Mouse (Mus musculus): ENCODE data around the gene P3h3.
A peak's percentile ranks its signal among the peaks of the same experiment; 100 is the strongest.

Gene P3h3

DNA sequence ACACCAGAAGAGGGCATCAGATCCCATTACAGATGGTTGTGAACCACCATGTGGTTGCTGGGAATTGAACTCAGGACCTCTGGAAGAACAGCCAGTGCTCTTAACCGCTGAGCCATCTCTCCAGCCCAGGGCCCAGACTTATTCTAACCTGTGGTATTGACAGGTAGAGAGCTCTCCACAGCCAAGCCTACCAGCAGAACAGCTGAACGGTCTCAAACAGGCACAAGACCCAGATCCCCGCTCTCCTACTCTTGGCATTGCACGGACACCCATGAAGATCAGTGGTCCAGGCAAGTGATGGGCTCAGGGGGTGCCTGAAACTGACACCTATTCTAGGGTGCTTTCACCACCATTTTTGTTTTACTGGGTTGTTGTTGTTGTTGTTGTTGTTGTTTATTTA, 26.4 kb downstream of the P3h3 start:
- peak in 1 of 2 experiments; percentile 60 for DNase-seq (ENCODE audit: low spot score in 2 of 2)

DNA sequence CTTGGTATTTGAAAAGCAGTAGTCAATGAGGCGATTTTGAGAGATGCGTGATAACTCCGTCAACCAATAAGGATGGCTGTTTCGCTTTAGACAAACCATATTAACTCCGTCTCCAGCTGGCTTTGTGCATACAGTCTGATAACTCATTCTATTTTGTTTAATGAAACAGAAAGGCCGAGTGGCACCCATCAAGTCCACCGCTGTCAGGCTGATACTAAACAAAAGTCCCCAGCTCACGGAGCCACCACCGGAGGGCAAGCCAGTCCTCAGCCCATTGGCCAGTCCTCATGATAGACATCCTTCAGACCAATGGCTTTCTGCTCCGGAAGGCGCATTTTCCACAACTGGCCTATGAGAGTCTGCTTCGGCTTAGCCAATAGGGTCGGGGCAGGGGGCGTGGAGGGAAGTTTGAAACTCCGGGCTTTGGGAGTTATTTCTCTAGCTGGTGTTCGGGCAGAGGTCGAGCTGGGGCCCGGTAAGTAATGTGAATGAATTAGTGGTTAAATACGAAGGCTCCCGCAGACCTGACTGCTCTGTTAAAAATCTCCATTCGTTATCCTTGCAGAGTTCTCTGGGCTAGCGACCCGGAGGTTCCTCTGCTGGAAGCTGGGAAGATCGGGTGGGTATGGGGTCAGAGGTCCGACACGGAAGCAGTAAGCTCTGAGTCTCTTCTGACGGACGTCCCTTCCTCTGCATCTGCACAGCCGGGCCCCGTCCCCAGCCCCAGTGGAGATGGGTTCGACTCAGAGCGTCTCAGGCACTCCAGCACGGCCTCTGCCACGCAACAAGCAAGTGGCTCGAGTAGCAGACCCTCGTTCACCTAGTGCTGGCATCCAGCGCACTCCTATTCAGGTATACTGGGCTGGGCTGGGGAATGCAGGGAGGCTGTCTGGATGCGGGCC, 27.5 kb downstream of the P3h3 start:
- DNase-seq (ENCODE audit: low spot score in 2 of 2) = peak; percentile 93 to 94

DNA sequence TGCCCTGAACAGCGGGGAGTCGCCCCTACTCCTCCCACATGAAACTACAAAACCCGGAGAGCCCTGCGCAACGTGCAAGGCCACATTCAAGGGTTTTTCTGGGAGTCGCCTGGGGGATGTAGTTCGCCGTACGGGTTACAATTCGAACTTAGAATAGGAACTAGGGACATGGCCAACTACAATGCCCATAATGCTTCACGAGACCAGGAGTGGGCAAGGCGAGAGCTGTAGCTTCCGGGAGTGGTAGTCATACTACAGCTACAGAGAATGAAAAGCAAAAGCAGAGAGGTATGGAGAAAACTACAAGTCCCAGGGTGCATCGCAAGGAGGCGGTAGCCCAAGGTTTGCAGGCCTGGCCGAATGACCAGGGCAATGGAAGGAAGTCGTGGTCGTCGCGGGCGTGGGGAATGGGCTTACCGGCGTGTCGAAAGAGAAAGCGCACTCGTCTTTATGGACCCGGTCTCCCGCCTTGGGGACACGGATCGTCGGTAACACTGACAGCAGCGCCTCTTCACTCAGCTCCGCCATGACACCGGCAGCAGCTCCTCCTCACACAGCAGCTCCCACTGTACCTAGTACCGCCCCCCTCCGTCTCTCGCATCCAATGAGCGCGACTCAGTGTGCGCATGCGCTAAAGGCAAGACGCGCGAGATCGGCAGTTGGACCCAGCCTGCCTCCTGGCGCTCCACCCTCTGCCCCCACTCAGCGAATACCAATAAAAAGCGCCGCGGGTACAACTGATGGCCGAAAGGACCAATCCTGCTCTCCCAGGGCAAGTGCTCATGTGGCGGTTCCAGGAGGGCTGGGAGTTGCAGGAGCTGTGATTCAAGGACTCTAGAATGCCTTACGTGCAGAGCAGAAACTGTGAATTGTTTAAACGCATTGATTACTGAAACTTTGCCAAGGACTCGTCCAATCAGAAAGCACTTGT, 28.4 kb downstream of the P3h3 start, which contains the start of the genes Usp5 and Cdca3:
TSS of gene Usp5 (minus strand) at position 617 of the 931 bp plus-strand sequence.
TSS of gene Cdca3 (plus strand) at position 680 of the 931 bp plus-strand sequence.
- DNase-seq (ENCODE audit: low spot score in 2 of 2) = peak; percentile 98

DNA sequence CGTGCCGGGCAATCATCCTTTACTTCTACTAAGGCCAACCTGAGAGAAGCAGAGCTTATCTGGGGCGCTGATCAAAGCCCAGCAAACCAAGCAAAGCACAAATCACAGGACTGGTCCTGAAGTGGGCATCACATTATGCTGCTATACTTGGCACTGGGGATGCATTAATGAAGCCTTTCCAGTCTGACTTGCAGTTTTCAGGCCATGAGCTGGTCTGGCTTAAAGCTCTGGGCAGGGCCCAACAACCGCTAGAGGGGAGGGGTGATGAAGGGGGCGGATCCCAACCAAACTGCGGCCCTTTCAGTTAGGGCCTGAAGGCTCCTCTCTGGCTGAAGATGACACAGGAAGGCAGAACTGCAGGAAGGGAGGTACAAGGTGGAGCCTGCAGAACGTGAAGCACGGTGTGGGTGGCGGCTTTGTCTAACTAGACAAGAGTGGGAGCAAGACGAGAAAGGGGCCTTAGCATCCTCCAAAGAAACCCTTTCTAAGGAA, 29.4 kb downstream of the P3h3 start:
- peak; percentile 49 to 67 for DNase-seq (ENCODE audit: low spot score in 2 of 2)

DNA sequence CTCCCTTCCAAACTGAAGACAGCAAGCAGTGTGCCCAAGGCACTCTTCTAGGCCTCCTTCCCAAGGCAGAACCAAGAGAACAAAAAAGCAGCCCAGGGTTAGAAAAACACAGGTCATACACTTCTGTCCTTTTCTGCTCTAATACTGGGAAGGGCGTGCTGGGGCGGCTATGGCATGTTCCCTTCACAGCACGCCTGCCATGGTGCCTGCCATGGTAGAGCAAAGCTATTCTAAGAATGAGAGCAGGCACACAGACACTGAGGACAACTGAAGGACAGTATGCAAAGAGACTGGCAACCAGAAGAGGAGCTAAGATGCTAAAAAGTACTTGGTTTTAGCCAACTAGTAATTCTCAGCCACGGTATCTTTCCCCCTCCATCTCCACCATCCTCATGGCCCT, 35.5 kb downstream of the P3h3 start:
- no peak for DNase-seq (ENCODE audit: low spot score in 2 of 2)

DNA sequence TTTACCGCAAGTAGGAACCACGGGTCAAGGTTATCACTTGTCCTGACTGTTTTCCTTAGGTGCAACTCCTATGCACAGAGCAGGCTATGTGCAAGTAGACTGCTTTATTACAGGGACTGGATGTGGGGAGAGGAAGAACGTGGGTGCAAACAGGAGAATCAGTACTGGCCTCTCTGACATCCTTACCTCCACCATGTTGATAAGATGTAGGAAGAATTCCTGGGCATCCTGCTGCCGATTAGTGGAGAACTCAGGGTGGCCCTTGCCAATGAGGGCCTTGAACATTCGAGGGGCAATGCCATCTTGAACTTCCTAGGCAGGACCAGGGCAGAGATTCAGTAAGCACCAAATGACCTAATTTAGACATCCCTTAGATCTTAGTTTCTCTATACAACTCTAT, 36.7 kb downstream of the P3h3 start:
- no peak for DNase-seq (ENCODE audit: low spot score in 2 of 2)

DNA sequence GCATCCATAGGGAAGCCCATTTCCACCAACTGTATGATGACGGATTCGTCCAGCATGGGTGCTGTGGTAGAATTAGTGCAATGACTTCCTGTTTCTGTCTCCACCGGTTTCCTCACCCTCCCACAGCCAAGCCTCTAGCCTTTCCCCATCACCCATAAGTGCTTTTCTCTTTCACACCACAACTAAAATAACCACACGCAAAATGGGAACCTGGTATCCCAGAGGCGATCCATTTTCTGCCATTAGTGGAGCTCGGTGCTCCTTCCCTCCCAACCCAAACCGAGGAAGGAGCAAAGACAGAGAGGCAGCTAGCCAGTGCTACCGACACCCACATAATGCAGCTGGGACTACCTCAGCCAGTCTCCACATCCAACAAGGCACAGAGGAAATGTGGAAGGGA, 39.6 kb downstream of the P3h3 start:
- DNase-seq (ENCODE audit: low spot score in 2 of 2) = peak; percentile 16 to 62

DNA sequence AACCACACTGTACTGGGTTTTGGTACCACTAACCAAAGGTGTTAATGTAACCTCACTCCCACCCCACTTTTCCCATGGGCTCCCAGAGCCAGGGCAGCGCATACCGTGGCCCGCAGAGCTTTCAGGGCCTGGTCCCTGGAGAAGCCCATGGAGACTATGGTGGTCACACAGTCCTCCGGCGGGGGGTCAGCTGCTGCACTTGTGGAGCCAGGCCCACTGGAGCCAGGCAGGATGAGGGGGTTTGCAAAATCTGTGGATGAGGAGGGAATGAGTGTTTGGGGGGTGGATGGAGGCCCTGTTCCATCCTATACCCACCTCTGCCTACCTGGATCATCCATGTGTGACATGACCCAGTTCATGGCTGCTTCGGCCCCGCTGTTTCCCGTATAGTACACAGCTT, 40.0 kb downstream of the P3h3 start:
- peak; percentile 14 to 62 for DNase-seq (ENCODE audit: low spot score in 2 of 2)

DNA sequence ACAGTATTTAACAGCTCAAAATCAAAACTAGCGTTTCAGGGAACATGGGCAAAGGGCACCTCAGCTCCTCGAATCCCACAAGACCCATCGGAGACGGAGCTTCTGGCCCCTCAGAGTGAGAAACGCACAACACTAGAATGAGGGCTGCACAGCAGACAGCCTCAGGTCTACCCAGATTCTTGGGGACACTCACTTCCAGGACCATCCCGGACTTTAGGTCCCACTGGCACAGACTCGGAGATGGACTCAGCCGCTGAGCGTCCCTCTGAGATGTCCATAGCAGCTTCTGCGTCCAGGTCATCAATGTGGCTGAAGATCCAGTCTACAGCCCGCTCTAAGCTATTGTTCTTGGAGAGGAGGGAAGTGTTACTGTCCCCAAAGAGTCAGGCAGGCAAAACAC, 40.4 kb downstream of the P3h3 start:
- DNase-seq (ENCODE audit: low spot score in 2 of 2) = peak in 1 of 2 experiments; percentile 56

DNA sequence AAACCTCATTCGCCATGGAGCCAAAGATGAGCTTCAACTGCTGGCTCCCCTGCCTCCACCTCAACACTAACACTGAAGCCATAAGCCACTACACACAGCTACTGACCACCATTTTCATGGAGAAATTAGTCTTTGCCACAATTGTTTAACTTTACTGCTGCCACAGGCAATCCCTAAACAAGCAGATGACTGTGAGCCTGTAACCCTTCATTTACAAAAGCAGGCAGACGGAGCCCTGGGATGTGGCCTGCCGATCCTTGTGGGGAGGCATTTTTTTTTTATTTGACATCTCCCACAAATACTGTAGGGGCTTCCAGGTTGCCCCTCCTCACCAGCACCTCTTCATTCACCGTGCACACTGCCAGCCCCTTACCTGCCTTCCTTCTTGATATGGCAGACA, 40.9 kb downstream of the P3h3 start:
- DNase-seq (ENCODE audit: low spot score in 2 of 2) = no peak

DNA sequence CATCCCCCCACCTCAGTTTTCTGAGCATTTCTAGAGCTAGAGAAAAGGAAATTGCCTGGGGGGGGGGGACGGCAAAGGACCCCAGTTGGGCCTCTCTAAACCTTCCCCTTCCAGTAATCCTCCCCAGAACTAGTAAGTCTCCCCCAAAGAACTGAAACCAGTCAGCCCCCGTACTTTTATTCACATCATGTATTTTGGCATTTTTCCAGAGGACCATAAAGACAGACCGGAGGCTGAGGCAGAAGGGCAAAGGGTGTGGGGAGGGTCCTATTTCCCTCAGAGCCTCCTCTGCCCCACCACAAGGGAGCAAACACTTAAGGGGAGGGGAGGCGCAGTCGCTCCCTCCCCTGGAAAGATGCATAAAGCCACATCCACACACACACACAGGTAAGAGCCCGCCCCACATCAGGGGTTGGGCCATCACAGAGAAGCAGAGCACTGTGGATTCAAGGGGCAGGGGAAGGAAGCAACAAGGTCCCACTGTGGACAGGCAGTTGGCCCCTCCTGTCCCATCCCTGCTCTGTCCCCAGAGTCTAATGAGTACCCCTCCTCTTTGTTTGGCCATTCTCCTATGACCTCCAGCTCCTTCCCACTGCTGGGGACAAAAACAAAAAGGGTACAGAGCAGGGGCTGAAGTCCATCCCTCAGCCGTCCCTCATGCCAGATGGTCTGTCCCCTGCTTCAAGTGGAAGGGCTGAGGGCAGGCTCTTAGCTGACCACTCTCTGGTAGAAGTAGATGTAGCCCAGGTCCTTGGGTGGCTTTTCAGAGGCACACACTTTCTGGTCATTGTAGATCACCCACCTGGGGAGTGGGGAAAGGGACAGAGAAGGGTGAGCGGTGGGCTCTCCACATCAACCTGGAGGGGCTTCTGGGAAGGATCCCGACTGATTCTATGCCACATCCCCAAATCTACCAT, 42.4 kb downstream of the P3h3 start:
- peak; percentile 12 to 56 for DNase-seq (ENCODE audit: low spot score in 2 of 2)

DNA sequence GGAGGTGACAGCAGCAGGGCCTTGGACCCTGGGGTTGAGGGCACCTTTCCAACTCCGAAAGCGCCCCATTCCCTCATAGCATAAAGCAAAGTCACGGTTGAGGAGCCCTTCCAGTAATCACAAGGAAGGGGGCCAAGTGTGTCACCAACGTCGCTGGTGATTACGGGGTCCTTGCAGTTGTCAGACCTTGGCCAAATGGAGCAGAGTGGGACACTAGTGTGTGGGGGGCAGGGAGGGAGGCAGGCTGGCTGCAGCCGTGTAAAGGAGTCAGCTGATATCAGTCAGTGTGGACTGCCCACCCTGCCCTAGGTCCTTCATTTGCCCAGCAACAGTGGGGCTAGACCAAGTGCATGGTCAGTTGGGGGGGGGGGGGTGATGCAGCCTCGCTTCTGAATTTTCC, 43.1 kb downstream of the P3h3 start:
- peak in 1 of 2 experiments; percentile 21 for DNase-seq (ENCODE audit: low spot score in 2 of 2)

DNA sequence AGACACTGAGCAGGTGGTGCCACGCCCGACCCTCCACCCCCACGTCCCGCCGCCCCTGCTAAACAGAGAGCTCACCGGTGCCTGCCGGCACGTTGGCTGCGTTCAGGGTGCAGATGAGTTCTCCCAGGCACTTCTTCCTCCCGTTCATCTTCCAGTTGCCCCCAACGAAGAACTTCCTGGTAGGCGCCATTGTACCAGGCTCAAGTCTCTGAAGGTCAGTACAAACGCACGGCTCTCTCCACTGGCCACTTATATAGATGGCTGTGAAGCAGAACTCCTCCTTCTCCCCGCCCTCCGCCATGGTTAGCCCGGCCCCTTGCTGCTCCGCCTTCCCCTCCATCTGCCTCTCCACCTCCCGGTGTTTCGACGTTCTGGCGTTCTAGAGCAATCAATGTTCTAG, 43.6 kb downstream of the P3h3 start, which contains the start of gene Tpi1:
TSS of gene Tpi1 (minus strand) at position 364 of the 400 bp plus-strand sequence.
- DNase-seq (ENCODE audit: low spot score in 2 of 2) = peak; percentile 89 to 92

DNA sequence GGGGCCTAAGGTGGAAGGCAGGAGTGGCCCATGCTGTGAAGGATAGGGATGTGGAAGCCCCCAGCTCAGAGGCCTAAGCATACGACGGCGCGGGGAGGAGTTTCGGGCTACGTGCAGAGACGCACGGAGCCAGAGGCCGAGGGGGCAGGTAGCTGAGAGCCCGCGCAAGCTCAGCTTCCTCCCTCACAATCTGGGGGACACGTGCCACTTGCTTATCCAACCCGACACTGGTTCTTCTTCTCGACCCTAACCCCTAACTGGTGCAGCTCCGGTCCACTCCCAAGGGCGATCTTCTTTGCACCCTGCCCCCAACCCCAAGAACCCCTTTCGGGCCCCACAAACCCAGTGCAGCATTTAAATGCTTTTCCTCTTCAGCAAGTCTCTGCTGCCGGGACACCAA, 44.1 kb downstream of the P3h3 start:
- peak; percentile 69 to 85 for DNase-seq (ENCODE audit: low spot score in 2 of 2)

DNA sequence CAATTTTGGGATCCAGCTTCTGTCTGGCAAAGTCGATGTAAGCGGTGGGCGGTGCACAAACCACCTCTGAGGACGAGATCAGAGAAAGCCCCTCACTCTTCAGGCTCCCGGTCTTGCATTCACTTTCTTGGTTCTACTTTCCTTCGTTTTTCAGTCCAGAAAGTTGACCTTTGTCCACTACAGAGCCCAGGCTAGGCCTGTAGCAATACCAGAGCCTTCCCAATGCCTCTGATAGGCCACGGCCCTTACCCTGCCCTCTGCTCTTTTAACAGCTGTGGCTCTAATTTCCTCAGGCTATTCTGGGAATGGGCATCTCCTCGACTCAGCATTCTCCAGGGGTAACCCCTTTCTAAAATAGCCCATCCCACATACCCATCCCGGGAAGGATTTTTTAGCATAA, 44.7 kb downstream of the P3h3 start:
- DNase-seq (ENCODE audit: low spot score in 2 of 2) = peak in 1 of 2 experiments; percentile 14

DNA sequence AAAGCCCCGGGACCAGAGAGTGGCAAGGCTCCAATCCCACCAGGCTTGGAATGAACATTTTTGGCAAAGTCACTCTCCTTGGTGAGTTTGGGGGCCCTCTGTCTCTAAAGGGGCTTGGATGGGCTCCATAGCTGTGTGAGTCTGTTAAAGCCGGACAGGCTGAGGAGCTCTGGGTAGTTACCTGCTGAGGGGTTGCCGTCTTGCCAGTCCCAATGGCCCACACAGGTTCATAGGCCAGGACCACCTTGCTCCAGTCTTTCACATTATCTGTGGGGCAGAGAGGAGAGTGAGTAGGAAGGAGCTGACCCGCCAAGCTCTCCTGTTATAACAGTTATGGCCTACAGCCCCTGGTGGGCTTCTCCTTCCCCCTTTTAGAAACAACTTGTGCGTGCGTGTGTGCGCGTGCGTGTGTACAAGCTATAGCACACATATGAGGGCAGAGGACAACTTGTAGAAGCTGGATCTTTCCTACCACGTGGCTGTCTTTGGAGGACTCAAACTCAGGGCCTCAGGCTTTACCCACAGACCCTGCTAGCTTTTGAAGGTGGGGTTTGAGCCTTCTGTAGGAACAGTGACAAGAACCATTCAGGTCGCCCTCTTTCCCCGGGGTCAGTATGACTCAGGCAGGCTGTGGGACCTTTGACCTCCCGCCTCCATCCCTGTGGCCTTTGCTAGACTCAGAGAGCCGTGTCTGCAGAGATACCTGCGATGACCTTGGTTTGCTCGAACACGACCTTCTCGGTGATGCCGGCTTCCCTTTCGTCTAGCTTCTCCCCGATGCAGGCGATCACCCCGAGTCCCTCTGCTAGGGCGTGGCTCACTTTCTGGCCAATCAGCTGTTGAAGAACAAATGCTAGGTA, 45.6 kb downstream of the P3h3 start:
- DNase-seq (ENCODE audit: low spot score in 2 of 2) = peak; percentile 23 to 70

DNA sequence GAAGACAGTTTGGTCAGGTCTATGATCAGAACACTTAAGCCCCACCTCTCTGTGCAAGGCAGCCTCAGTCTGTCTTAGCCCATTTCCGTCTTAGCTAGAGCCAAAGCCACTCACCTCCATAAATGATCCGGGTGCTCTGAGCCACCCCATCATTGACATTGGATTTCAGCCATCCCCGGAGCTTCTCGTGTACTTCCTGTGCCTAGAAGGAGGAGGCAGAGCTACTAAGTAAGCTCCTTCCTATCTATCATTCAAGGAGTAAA, 46.2 kb downstream of the P3h3 start:
- no peak for DNase-seq (ENCODE audit: low spot score in 2 of 2)

DNA sequence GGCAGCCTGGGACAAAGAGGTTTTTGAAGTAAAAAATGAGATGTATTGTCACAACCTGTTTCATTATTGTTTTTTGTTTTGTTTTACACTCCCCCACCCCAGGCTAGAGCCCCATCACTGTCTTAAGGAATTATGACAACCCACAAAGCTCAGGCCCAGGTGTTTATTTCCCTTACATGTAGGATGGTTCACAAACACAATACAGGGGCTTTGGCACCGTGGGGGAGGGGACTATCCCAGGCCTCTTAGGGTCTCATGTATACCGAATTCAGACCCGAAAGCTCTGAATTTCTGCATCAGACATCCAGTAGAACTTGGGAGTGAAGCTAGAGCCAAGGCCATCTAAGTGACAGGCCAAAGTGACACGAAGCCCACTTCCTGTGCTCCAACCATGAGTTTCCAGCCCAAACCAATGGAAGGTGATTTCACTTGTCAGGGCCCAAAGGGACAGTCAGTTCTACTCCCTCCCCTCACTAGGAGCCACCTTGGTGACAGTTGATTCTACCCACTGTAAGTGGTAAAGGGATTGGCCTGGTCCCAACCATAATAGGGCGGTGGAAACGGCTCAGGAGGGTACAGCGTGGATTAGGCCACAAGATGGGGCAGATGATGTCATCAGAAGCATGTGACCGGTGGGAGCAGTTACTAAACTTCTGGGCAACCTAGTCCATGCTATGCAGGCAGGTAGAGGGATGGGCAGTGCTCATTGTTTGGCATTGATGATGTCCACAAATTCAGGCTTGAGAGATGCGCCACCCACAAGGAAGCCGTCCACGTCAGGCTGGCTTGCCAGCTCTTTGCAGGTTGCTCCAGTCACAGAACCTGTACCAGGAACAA, 46.8 kb downstream of the P3h3 start:
- peak; percentile 12 to 66 for DNase-seq (ENCODE audit: low spot score in 2 of 2)
